Mouse (Mus musculus) neural tube, embryonic 14.5 days (tissue): ENCODE measurements at regions not wholly inside any gene's neighbourhood (a gene's known extent, or its start where the extent isn't known, plus 50 kb on each side); places are given as distances from the start of the nearest gene placed in this dataset.

ENCODE experiments used
- ATAC-seq: fragments of 200-750 bp; cut with Nextera tagmentation; 2 replicates; pipeline ENCODE4 v1.8.0; 2017; ENCODE audit warnings: low read depth, mild to moderate bottlenecking, moderate TSS enrichment, moderate library complexity
- H3K27ac ChIP-seq: fragments of 300-500 bp; sonication (generic); 2 replicates; pipeline ENCODE4 v1.5.1; 2014; ENCODE audit warnings: low read depth, mild to moderate bottlenecking, control low read depth, low read length, moderate library complexity, mixed read lengths
- H3K27me3 ChIP-seq: fragments of 300-500 bp; sonication (generic); 2 replicates; pipeline ENCODE4 v1.6.1; 2014; ENCODE audit warnings: low read length; ENCODE audit not compliant: control insufficient read depth, insufficient read depth
- H3K36me3 ChIP-seq: fragments of 300-500 bp; sonication (generic); 2 replicates; pipeline ENCODE4 v1.6.1; 2014; ENCODE audit warnings: low read length, mixed read lengths; ENCODE audit not compliant: control insufficient read depth, insufficient read depth
- H3K4me1 ChIP-seq: fragments of 300-500 bp; sonication (generic); 2 replicates; pipeline ENCODE4 v1.6.1; 2014; ENCODE audit warnings: low read length; ENCODE audit not compliant: control insufficient read depth, insufficient read depth
- H3K4me2 ChIP-seq: fragments of 300-500 bp; sonication (generic); 2 replicates; pipeline ENCODE4 v1.6.1; 2014; ENCODE audit warnings: mild to moderate bottlenecking, low read depth, low read length, control low read depth
- H3K4me3 ChIP-seq: fragments of 300-500 bp; sonication (generic); 2 replicates; pipeline ENCODE4 v1.5.1; 2014; ENCODE audit warnings: low read depth, low read length, control low read depth, mixed read lengths
- H3K9ac ChIP-seq: fragments of 300-500 bp; sonication (generic); replicated peaks from 2 replicates; pipeline ENCODE4 v1.6.1; 2014; ENCODE audit warnings: low read depth, mild to moderate bottlenecking, control low read depth, low read length, mixed read lengths
- H3K9me3 ChIP-seq: fragments of 300-500 bp; sonication (generic); 2 replicates; pipeline ENCODE4 v1.6.1; 2016; ENCODE audit warnings: low read length; ENCODE audit not compliant: control insufficient read depth
- WGBS: fragments of 180-500 bp; shearing (Covaris S2); extraction: QIAGEN DNeasy Blood & Tissue Kit; methylation state at CpG from one replicate; pipeline ENCODE4 v1.1.7; 2014; 5-methylcytosine and 5-hydroxymethylcytosine counted together

DNA sequence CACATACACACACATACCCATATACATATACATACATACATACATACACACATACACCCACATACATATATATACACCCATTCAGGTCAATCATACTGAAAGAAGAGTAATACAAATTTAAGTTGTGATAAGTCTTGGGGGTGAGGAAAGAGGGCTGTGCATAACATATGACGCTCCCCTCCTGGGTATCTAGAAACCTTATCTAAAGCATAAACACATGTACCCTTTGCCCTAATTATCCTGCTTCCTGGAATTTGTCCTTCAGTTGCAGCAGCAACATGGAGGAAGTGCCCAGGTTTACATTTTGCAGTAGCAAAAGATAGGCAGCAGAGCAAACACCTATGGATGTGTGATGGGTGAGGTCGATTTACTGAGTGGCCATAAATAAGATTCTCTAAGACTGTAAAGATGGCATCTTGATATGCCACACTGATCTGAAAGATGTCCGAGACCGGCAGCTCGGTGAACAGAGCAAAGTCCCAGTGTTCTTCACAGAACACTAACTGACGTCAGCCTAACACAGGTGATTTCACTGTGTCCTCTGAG, 172.0 kb upstream of the Irf2bp2 start:
- Histone ChIP-seq H3K27me3 (no peaks in the 10 kb centered on the region), H3K4me2 (no peak overlapping the region), H3K36me3 (no peaks in the 10 kb centered on the region), H3K4me3 (no peak overlapping the region), H3K9ac (no peak overlapping the region), H3K9me3 (no peaks in the 10 kb centered on the region), H3K4me1 (no peaks in the 10 kb centered on the region), H3K27ac (no peak overlapping the region)
- 91% methylated on average over 6 of the region's 6 CpGs for WGBS
- no peak for ATAC-seq

DNA sequence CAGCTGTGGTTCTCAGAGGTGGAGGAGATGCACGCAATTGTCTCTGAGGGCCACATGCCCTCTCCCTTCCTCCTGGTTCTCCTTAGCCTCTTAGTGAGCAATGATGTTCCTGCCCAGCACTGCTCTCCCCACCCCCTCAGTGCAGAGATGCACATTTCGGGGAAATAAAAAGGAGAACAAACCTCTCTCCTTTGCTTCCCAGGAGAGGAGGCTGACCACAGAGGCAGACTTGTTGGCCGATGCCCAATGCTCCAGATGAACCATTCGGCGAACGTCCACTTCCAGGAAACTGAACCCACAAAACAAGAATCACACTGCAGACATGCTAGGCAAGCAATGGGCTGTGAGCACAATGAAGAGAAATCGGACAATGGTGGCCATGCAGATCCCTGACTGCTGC, 169.8 kb upstream of the Irf2bp2 start:
- no peaks in the 10 kb centered on the region for H3K27me3 ChIP-seq
- H3K27ac ChIP-seq = no peak overlapping the region
- no peaks in the 10 kb centered on the region for H3K9me3 ChIP-seq
- no peak overlapping the region for H3K9ac ChIP-seq
- H3K4me1 ChIP-seq = no peaks in the 10 kb centered on the region
- WGBS = 81% methylated on average over 7 of the region's 7 CpGs
- no peak for ATAC-seq
- H3K4me2 ChIP-seq = no peak overlapping the region
- no peak overlapping the region for H3K4me3 ChIP-seq
- no peaks in the 10 kb centered on the region for H3K36me3 ChIP-seq

DNA sequence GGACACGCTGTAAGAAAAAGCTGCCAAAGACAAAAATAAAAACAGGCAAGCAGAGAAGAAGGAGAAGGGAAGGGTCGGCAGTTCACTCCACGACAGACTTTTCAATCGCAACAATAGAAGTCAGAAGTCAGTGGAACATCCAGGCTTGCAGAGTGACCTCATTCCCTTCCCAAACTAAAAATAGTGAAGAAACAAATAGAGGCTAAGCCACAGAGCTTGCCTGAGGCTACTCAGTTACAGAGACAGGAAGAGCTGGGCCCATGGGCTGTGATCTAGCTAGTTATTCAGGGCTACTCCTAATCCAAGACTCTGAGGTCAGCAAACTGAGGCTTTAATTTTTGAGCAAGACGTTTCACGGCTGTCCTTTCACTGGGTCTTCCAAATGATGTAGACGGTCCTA, 165.9 kb upstream of the Irf2bp2 start:
- Histone ChIP-seq H3K4me3 (no peak overlapping the region), H3K9ac (no peak overlapping the region), H3K36me3 (no peaks in the 10 kb centered on the region), H3K4me2 (no peak overlapping the region), H3K27me3 (no peaks in the 10 kb centered on the region), H3K4me1 (no peaks in the 10 kb centered on the region), H3K9me3 (no peaks in the 10 kb centered on the region), H3K27ac (no peak overlapping the region)
- ATAC-seq = no peak
- WGBS = 76% methylated on average over 7 of the region's 7 CpGs

DNA sequence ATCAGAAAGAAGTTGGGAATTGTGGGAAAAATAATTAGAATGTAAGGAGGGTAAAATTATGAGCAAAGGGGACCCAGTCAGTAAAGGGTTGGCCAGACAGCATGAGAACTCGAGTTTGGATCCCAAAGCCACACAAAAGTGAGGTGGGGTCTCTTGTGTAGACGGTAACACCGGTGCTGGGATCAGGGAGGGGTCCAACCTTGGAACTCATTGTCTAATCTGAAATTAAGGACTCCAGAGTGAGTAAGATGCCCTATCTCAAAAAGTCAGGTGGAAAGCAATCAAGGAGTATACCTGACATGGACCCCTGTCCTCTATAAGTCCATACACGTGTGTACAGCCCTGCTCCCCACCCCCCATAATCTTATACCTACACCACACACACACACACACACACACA, 165.2 kb upstream of the Irf2bp2 start:
- Histone ChIP-seq H3K9ac (no peak overlapping the region), H3K36me3 (no peaks in the 10 kb centered on the region), H3K9me3 (no peaks in the 10 kb centered on the region), H3K4me1 (no peaks in the 10 kb centered on the region), H3K4me3 (no peak overlapping the region), H3K27ac (no peak overlapping the region), H3K27me3 (no peaks in the 10 kb centered on the region), H3K4me2 (no peak overlapping the region)
- no peak for ATAC-seq
- WGBS = 95% methylated on average over 4 of the region's 4 CpGs

DNA sequence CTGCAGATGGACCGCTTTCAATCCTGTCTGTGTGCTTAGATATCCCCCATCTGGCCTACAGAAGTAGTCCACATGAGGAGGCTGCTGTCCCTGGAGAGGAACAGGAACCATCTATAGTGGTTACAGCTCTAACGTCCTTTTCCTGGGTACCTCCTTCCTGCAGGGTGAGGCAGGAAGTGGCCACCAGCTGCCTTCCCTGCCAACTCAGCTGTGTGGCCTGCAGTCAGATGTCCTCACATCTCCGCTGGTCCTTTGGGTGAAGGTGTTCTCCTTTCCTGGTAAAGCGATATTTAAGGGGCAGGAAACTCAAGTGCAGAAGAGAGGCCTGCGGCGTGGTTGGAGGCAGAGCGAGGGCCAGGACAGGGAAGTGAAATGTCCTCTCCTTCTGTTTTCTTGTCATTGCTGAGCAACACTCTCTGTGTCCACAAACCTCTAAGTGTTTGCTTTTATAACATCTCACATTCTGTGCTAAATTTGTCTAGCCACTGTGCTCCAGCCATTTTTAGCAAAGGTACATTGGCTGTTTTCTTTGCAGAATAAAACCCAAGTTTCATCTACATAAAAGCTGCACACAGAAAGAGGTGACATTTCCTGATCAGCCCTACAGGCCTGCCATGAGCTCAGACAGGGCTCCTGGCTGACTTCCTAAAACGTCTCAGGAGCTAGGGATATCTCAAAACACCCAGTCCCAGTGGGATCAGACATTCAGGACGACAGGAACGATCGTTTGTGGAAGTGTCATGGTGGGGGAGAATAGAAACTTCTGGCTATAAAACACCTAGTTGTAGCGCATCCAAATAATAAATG, 164.4 kb upstream of the Irf2bp2 start:
- Histone ChIP-seq H3K27ac (no peak overlapping the region), H3K27me3 (no peaks in the 10 kb centered on the region), H3K36me3 (no peaks in the 10 kb centered on the region), H3K9ac (no peak overlapping the region), H3K4me2 (no peak overlapping the region), H3K9me3 (no peaks in the 10 kb centered on the region), H3K4me3 (no peak overlapping the region), H3K4me1 (no peaks in the 10 kb centered on the region)
- ATAC-seq = no peak
- 76% methylated on average over 12 of the region's 12 CpGs for WGBS

DNA sequence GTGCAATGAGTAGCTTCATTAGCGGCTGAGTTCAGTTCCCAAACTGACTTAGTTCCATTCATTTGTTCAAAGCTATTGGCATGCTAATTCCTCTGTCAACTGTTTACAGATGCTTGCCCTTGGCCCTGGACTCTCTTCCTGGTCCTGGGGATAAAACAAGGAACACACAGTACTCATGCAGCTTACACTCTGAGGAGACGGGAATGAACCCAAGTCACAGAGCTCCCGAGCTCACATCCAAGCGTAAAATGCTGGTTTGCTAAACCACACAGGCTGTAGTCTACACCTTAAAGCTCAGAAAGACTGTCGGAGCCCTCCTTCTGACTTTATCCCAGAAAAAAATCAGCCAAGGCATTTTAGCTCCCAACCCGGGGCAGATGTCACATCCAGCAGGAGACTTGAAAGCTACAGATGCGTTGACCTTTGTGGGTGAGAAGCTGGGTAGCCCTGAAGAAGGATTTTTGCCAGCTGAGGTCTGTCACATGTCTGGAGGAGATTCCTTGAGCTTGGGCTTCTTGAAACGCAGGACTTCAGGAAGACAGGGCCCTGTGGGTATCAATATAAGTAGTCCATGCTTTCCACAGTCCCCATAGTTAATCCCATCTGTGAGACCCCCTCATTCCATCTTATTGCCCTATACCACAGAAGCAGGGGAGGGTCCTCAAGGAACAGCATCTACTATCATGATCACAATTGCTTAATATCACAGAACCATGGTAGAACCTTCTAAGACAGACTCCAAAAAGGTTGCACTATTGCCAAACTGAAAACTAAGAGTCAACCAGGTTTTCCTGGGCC, 162.7 kb upstream of the Irf2bp2 start:
- Histone ChIP-seq H3K27me3 (no peaks in the 10 kb centered on the region), H3K9me3 (no peaks in the 10 kb centered on the region), H3K4me2 (no peak overlapping the region), H3K4me1 (no peaks in the 10 kb centered on the region), H3K9ac (no peak overlapping the region), H3K27ac (no peak overlapping the region), H3K4me3 (no peak overlapping the region), H3K36me3 (no peaks in the 10 kb centered on the region)
- 72% methylated on average over 8 of the region's 8 CpGs for WGBS
- ATAC-seq = no peak

DNA sequence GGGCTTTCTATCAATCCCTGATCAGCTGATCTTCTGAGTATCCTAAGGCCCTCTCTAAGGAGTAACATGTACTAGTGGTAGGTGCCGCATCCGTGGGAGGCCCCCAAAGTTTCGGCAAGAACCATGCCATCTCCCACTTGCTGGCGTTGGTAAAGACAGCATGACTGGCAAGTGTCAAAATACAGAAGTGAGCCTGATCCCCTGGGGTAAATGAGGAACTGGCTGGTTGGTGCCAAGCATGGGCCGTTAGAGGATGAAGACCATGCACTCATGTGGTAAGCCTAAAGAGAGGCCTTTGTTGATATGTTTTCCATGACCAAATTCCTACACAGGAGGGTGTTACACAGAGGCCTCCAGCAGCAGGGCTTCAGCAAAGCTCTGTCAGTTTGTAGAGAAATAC, 161.9 kb upstream of the Irf2bp2 start:
- Histone ChIP-seq H3K9me3 (no peaks in the 10 kb centered on the region), H3K4me3 (no peak overlapping the region), H3K27ac (no peak overlapping the region), H3K36me3 (no peaks in the 10 kb centered on the region), H3K9ac (no peak overlapping the region), H3K4me1 (no peaks in the 10 kb centered on the region), H3K27me3 (no peaks in the 10 kb centered on the region), H3K4me2 (no peak overlapping the region)
- WGBS = 91% methylated on average over 5 of the region's 5 CpGs
- no peak for ATAC-seq

DNA sequence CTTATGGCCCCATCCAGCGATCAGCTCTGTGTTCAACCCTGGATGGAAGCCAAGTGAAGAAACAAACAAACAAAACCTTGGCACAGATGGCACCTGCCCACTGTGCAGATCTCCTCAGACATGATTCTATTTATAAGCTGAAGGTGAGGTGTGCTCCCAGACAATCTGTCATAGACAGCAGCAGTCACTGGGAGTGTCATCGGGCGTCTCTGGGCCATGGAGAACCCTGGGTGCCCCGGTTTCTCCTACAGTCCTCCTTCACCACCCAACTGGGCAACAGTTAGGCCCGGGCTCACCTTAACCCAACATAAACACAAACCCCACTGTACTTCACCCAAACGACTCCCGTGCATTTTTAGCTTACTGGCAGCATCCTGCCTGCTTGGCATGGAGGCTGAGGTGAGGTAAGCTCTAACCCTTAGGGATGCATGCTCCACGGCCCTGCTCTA, 160.6 kb upstream of the Irf2bp2 start:
- Histone ChIP-seq H3K27me3 (no peaks in the 10 kb centered on the region), H3K36me3 (no peaks in the 10 kb centered on the region), H3K4me2 (no peak overlapping the region), H3K4me3 (no peak overlapping the region), H3K9ac (no peak overlapping the region), H3K9me3 (no peaks in the 10 kb centered on the region), H3K4me1 (no peaks in the 10 kb centered on the region), H3K27ac (no peak overlapping the region)
- no peak for ATAC-seq
- 82% methylated on average over 8 of the region's 8 CpGs for WGBS
